ENCODE assay signal across 14 mouse cellular contexts in the genomic region with DNA sequence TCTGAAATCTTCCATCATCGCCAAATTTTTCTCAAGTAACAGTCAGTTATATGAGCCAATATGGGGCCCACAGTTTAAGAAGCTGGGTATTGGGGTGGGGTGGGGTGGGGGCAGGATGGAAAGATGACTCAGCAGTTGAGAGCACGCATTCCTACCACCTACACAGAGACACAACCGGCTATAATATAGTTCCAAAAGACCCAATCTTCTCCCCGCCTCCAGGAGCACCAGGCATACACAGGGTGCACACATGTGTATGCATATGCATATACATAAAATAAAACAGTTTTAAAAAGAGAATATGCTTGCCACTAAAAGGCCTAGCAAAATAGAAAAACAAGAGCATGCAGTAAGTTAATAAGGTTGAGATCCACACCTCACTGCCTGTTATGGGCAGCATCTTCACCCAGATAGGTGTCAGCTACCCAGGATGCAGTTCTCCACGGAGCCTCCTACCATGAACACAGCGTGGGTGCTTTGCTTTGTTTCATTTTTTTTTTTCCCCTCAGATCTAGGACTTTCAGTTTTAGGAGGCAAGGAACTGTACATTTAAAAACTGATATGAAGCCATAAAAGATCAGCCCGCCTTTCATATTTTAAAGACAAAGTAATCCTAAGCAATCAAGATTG.
DNase-seq lines count a peak whose midpoint lies in the region; ATAC-seq lines count a peak whose summit lies in the region.
"Had no signal": no experiment of that assay in that cellular context is flagged by ENCODE, and none has a peak within 500 bp of the region (broad histone marks: within the 10 kb centered on the region; RNA-seq: fewer than 3 reads in every experiment).

No protein-coding gene starts in this region.

- H3K36me3 ChIP-seq in hindbrain, embryonic 12.5 days: peaks cover 6% of the 10 kb centered on the region; the same call in 1 of the 2 replicates
- peaks cover 80% of the 10 kb centered on the region for H3K36me3 ChIP-seq in hindbrain, embryonic 10.5 days
- peaks cover 11% of the 10 kb centered on the region; the same call in 1 of the 2 replicates for H3K36me3 ChIP-seq in hindbrain, embryonic 14.5 days (replicated peaks; ENCODE audit: control insufficient read depth, insufficient read depth)
- H3K36me3 ChIP-seq in midbrain, embryonic 15.5 days (replicated peaks): peaks cover 5% of the 10 kb centered on the region; the same call in 1 of the 2 replicates
- H3K36me3 ChIP-seq: heart, embryonic 13.5 days; limb, embryonic 15.5 days had no signal

- H3K9me3 ChIP-seq in hindbrain, embryonic 12.5 days (replicated peaks): no peaks in the 10 kb centered on the region
- no peaks in the 10 kb centered on the region for H3K9me3 ChIP-seq in hindbrain, embryonic 10.5 days
- H3K9me3 ChIP-seq in hindbrain, embryonic 14.5 days (ENCODE audit: control insufficient read depth, low read length): no peaks in the 10 kb centered on the region
- no peaks in the 10 kb centered on the region for H3K9me3 ChIP-seq in midbrain, embryonic 15.5 days
- H3K9me3 ChIP-seq: heart, embryonic 13.5 days; limb, embryonic 15.5 days had no signal

- H3K9ac ChIP-seq in hindbrain, embryonic 12.5 days: no peak overlapping the region
- H3K9ac ChIP-seq in hindbrain, embryonic 14.5 days: no peak overlapping the region
- H3K9ac ChIP-seq in midbrain, embryonic 15.5 days: 0 out of 2 replicates have a peak overlapping the region, but pooled peaks have one; percentile 4
- H3K9ac ChIP-seq: heart, embryonic 13.5 days; limb, embryonic 15.5 days had no signal

- H3K4me1 ChIP-seq in hindbrain, embryonic 12.5 days: peaks cover 40% of the 10 kb centered on the region
- H3K4me1 ChIP-seq in hindbrain, embryonic 10.5 days (replicated peaks): peaks cover 47% of the 10 kb centered on the region
- peaks cover 32% of the 10 kb centered on the region for H3K4me1 ChIP-seq in hindbrain, embryonic 14.5 days (replicated peaks; ENCODE audit: control insufficient read depth, insufficient read depth, low read length)
- peaks cover 45% of the 10 kb centered on the region for H3K4me1 ChIP-seq in midbrain, embryonic 15.5 days
- H3K4me1 ChIP-seq: heart, embryonic 13.5 days; limb, embryonic 15.5 days had no signal

- ATAC-seq in hindbrain, embryonic 12.5 days (ENCODE audit: low FRiP score): no peak
- ATAC-seq in hindbrain, embryonic 14.5 days (ENCODE audit: low FRiP score): no peak
- ATAC-seq in midbrain, embryonic 15.5 days (replicated peaks): no peak

- H3K4me2 ChIP-seq in hindbrain, embryonic 12.5 days (replicated peaks): no peak overlapping the region
- no peak overlapping the region for H3K4me2 ChIP-seq in hindbrain, embryonic 14.5 days (replicated peaks)
- H3K4me2 ChIP-seq in midbrain, embryonic 15.5 days: no peak overlapping the region
- H3K4me2 ChIP-seq: heart, embryonic 13.5 days; limb, embryonic 15.5 days had no signal

- H3K27ac ChIP-seq in hindbrain, embryonic 12.5 days: peak overlapping the region; percentile 76
- H3K27ac ChIP-seq in hindbrain, embryonic 10.5 days: no peak overlapping the region
- peak overlapping the region; percentile 73 for H3K27ac ChIP-seq in hindbrain, embryonic 14.5 days
- H3K27ac ChIP-seq in midbrain, embryonic 15.5 days: peak overlapping the region; percentile 78
- H3K27ac ChIP-seq: heart, embryonic 13.5 days; limb, embryonic 15.5 days had no signal

- H3K4me3 ChIP-seq in hindbrain, embryonic 12.5 days: no peak overlapping the region
- H3K4me3 ChIP-seq in hindbrain, embryonic 10.5 days: no peak overlapping the region
- no peak overlapping the region for H3K4me3 ChIP-seq in hindbrain, embryonic 14.5 days (replicated peaks; ENCODE audit: low read length)
- H3K4me3 ChIP-seq in midbrain, embryonic 15.5 days: no peak overlapping the region
- H3K4me3 ChIP-seq: heart, embryonic 13.5 days; limb, embryonic 15.5 days had no signal

- DNase-seq in hindbrain, embryonic 10.5 days (ENCODE audit: low spot score): no peak
- peak; percentile 71 for DNase-seq in brain, adult 2 months (ENCODE audit: low read depth, low spot score)
- no peak for DNase-seq in hindbrain, embryonic 14.5 days (ENCODE audit: low spot score)
- DNase-seq in thymus, postnatal 10 days (ENCODE audit: low spot score in 2 of 2): no peak
- no peak for DNase-seq in lung, postnatal 10 days
- no peak for DNase-seq in lung, adult 18-20 months
- DNase-seq: adrenal gland, adult 2 months; cerebellum, adult 2 months; lung, postnatal 14 days; retina, postnatal 1 day had no signal

- H3K27me3 ChIP-seq in hindbrain, embryonic 12.5 days: no peaks in the 10 kb centered on the region
- no peaks in the 10 kb centered on the region for H3K27me3 ChIP-seq in hindbrain, embryonic 10.5 days (ENCODE audit: insufficient read depth, poor library complexity, severe bottlenecking)
- H3K27me3 ChIP-seq in hindbrain, embryonic 14.5 days (ENCODE audit: control insufficient read depth, insufficient read depth, low read length): no peaks in the 10 kb centered on the region
- no peaks in the 10 kb centered on the region for H3K27me3 ChIP-seq in midbrain, embryonic 15.5 days (replicated peaks)
- H3K27me3 ChIP-seq: heart, embryonic 13.5 days; limb, embryonic 15.5 days had no signal

- WGBS in hindbrain, embryonic 12.5 days: 81% methylated on average over 7 of the region's 7 CpGs
- WGBS in hindbrain, embryonic 10.5 days: 85% methylated on average over 7 of the region's 7 CpGs
- 76% methylated on average over 7 of the region's 7 CpGs for WGBS in hindbrain, embryonic 14.5 days
- 70% methylated on average over 7 of the region's 7 CpGs for WGBS in midbrain, embryonic 15.5 days
